Mouse (Mus musculus) frontal cortex, adult 2 months (tissue): Measurements from ENCODE around the gene Clk4. TPM values are rescaled to one million over a fixed set of nuclear protein-coding genes. Genes with fewer than 3 reads are reported as not detected.
A peak's percentile ranks its signal among the peaks of the same experiment; 100 is the strongest.

Source experiments
- DNase-seq, 2 experiments: peaks; one replicate each; pipeline ENCODE4 v3.0.0; 2022; ENCODE audit warnings: low spot score in 1 of 2; ENCODE audit errors: extremely low spot score in 1 of 2
- polyA plus RNA-seq: library from polyadenylated mRNA; depleted of rRNA; stranded (reverse); fragments of >200 nt; gene quantifications from 2 replicates; pipeline ENCODE4 v1.2.3, GENCODE M21; 2012; rRNA removed

The Clk4 gene
- polyA plus RNA-seq, result 221 and 232 TPM in 2 replicates

DNA sequence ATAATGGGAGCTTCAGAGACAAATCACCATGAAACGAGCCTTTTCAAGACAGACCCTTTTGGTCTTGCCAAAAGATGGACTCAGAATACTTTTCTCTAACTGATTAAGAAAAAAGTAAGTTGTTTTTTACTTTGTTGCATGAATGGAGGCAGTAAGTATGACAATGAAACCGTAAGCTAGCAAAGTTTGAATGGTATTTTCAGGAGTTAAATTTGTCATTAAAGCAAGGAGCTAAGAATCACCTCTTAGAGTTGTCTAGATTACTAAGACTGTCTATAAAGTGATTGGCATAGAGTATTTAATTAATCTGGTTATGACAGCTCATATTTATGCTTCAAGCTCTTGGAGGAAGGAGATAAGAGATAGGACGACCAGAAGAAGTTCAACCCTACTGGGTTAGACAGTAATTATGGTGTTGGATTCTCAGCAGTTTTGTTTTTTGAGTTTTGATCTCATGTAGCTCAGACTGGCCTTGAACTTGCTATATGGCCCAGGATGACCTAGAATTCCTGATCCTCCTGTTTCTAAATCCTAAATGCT, at the start of gene Clk4:
Clk4 (plus strand) TSS at position 51 of the 540 bp plus-strand sequence.
- no peak for DNase-seq

- DNase-seq, result no peak
Measured at GRCm38 (mm10) chr11:51214021-51214420, 47.5 kb upstream of the Clk4 start.

DNA sequence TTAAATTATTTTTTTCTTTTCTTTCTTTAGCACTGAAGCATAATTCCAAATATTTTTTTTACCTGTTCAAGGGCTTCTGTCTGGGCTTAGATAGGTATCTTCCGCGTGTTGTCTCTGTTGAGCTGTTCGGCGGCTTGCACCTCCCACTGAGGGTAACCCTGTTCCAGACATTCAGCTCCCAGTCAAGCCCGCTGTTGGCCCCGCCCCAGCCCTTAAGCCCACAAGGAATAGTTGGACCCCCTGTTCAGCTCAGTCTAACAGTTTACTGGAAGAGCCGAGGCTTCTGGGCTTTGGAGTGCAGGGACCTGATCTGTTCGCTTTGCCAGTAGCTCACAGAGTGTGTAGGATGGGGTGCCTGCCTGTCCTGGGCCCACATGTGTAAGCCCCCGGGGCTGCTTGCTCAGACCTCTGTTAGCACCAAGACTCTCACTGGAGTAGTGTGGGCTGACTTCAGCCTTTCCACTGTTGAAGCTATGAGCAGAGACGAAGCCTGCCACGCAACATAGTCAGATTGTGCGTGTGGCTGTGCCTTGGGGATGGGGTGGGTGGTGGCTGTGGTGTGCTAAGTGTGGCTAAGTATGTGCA, 42.0 kb upstream of the Clk4 start:
- no peak for DNase-seq

DNA sequence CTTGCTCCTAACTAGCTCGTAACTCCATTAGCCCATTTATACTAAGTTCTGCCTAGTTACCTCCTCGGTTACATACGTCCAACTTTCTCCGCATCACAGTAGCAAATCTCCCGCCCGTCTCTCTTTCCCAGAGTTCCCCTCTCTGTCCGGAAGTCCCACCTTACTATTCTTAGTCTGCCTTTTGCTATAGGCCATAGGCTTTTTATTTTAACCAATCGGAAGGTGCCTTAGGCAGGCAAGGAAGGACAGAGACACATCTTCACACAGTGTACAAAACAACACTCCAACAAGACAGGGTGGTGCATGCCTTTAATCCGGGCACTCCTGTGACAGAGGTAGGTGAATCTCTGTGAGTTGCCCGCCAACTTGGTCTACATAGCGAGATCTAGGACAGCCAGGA, 41.2 kb upstream of the Clk4 start, which contains the start of gene Gm12569:
Gm12569 (plus strand) TSS at position 166 of the 400 bp plus-strand sequence.
- no peak for DNase-seq

DNA sequence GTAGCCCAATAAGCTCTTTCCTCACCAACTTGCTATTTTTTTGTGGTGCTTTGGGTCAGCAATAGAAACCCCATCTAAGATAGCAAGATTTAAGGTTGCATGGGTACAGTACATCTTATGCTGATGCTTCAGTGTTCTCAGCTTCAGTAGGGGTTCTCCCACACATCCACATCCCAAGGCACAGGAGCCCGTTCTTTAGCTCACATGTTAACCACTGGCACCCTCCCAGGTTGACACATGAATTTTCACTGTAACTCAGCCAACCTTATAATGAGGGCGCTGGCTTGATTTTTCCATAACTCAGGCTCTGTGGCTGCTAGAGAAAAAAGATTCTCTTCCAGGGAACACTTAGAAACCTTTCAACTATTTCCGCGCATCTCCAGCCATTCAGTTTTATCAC, 34.4 kb upstream of the Clk4 start:
- peak; percentile 77 to 82 for DNase-seq

DNA sequence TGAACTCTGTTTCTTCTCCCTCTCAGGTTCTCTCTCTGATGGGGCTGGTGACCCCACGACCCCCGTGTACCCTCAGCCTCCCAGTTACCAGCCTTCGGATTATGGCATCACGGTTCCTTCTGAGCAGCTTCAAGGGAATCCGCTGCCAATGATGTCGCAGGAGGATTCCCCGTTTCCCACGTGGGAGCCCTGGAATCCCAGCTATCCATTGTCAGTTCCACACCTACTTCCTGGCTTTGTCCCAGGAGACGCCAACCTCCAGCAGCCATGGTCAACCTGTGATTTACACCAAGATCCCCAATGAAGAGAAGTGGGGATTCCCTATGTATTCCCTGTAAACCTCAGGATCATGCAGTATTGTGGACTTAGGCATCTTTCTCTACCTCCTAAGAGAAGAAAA, 26.9 kb upstream of the Clk4 start:
- DNase-seq, result no peak

DNA sequence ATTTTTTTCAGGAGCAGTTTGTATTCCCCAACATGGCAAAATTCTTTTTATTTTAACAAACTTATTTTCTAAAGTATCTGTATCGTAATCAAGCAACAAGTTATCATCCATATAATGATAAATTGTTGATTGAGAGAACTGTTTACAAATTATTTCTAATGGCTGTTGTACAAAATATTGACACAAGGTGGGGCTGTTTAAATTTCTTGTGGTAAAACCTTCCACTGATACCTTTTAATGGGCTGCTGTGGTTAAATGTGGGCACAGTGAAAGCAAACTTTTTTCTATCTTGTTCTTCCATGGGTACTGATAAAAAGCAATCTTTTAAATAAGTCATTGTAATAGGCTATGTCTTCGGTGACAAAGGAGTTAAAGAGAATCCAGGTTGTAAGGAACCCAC, 18.6 kb upstream of the Clk4 start:
- no peak for DNase-seq

DNA sequence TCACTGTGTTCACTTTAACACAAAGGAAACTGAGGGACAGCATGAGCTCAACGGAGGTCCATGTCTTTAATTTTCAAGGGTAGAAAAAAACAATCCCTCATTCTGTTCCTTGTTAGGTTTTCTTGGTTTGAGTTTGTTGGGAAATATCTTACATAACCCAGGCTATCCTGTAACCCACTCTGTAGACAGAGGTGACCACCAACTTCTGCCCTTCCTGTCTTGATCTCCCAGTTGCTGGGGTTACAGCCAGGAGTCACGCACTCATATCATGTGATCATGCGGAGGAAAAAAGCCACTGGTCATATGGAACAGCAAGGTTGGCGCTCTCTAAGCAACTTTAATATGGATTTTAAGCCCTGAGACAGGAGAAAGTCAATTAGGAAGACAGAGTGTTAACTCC, 4.5 kb upstream of the Clk4 start:
- no peak for DNase-seq

- peak; percentile 96 to 99 for DNase-seq
Measured at GRCm38 (mm10) chr11:51262342-51263285, 1.1 kb downstream of the Clk4 start, which contains the start of gene BC049762. BC049762 (minus strand) TSS chr11:51263046.

DNA sequence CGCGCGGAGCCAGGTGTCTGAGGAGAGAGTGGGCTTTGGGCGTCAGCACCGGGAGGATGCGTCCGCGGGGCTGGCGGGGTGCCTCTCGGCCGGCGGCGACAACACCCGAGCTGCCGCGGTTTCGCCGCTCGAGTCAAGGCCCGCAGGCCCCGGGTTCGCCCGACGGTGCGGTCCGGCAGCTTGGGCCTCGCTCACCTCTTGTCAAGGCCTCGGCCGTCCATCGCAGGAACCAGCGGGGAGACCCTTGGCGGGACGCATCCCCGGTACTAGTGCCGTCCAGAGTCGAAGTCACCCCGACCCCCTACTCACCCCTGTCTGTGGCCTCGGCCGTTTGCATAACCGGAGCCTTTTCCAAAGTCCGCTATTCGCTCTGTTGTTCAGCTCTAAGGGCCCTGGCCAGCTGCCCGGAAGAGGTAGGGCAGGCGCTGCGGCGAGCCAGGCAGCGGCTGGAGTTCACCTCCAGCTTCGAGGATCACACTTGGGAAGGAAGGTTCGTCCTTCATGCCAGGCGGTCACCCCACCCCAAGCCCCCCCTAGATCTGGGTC, 1.8 kb downstream of the Clk4 start:
- DNase-seq, result peak in 1 of 2 experiments; percentile 48

- no peak for DNase-seq
Measured at GRCm38 (mm10) chr11:51264352-51264751, 2.8 kb downstream of the Clk4 start.

DNA sequence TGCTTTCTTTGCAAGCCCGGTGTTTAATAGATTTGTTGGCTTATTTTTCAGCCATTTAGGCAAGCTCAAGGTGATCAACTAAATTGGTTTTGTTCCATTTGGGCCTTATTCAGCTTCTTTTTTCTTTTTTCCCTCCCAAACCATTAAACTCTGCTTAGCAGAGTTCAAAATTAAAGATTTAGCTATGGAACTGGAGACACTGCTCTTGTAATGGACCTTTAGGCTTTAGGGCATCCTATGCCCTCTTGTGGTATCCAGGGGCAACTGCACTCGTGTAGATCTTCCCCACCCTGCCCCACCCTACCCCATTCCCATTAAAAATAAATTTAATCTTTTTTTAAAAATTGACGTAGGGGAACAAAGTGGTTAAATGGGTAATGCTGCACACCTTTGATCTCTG, 3.8 kb downstream of the Clk4 start:
- peak in 1 of 2 experiments; percentile 43 for DNase-seq

- no peak for DNase-seq
Measured at GRCm38 (mm10) chr11:51274418-51274817, 12.9 kb downstream of the Clk4 start.

DNA sequence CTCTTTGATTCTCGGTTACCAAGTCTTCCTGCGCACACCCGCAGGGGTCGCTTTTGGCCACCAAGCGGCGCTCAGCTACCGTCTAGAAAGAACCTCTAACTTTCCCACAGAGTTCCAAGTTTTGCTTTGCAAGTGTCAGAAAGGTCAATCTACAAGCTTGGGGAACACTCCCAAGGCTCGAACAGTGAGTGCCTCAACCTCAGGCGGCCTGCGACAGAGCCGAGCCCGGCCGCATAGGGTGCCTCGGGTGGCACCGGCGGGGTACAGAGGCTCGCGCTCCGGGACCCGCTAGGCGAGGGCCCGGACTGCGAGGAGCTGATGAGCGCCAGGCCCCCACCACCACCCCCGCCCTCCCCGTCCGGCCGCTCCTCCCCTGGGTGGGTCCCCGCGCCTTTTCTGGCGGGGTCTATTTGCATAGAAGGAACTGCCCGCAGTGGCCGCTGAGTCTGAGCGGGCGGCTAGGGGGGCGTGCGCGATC, 28.1 kb downstream of the Clk4 start, which contains the start of gene Col23a1:
Col23a1 (plus strand) TSS at position 357 of the 478 bp plus-strand sequence.
- peak in 1 of 2 experiments; percentile 74 for DNase-seq

- DNase-seq, result no peak
Measured at GRCm38 (mm10) chr11:51290066-51290955, 28.8 kb downstream of the Clk4 start.

GRCm38 (mm10) chr11:51293956-51294530, 32.5 kb downstream of the Clk4 start:
- no peak for DNase-seq

DNA sequence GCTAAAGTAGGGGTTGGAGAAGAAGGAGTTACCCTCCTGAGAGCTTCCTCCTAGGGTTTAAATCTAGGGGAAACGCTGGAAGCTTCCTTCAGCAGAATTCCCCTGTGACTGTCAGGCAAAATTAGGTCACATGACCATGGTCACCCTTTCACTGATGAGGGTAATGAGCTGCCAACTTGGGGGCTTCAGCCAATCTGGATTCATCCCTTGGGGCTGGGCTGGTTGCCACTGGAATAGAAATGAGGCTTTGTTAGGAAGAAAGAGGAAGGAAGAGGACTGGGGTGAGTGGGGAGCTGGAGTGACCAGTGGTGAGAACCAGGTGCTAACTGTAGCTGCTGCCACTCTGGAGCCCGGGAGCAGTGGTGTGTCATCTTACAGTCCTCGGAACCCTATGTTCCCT, 34.2 kb downstream of the Clk4 start:
- DNase-seq, result no peak

- DNase-seq, result no peak
Measured at GRCm38 (mm10) chr11:51298691-51299090, 37.2 kb downstream of the Clk4 start.

- no peak for DNase-seq
Measured at GRCm38 (mm10) chr11:51302396-51302795, 40.9 kb downstream of the Clk4 start.
